Mouse (Mus musculus) lung, postnatal 0 days (tissue): Measurements from ENCODE around the gene Cbfb.

Experiments used
- CTCF ChIP-seq: IDR thresholded peaks from 2 replicates; pipeline ENCODE4 v1.5.1; 2016; ENCODE audit warnings: antibody characterized with exemption, mild to moderate bottlenecking
- EP300 ChIP-seq: IDR thresholded peaks from 2 replicates; pipeline ENCODE4 v1.6.1; 2016; ENCODE audit warnings: antibody characterized with exemption, mild to moderate bottlenecking, control low read depth

GRCm38 (mm10) chr8:105170381-105171115 lies at the start of gene Cbfb:
- TF ChIP-seq CTCF (no peak), EP300 (no peak)
